Mouse (Mus musculus) brain, embryonic 14.5 days (tissue): ENCODE measurements at regions not wholly inside any gene's neighbourhood (a gene's known extent, or its start where the extent isn't known, plus 50 kb on each side); places are given as distances from the start of the nearest gene placed in this dataset.

ENCODE experiments used
- DNase-seq: peaks from one replicate; pipeline ENCODE4 v3.0.0-alpha.2; 2011; ENCODE audit warnings: low read depth
- CTCF ChIP-seq: fragments of 200-500 bp; IDR thresholded peaks from 2 replicates; pipeline ENCODE4 v1.5.1; 2012; ENCODE audit warnings: inconsistent platforms, mild to moderate bottlenecking, moderate library complexity, borderline replicate concordance; ENCODE audit not compliant: insufficient read depth, insufficient read length; ENCODE audit errors: extremely low read depth
- POLR2A ChIP-seq: fragments of 200-500 bp; IDR thresholded peaks from 2 replicates; pipeline ENCODE4 v1.6.1; 2012; ENCODE audit warnings: mild to moderate bottlenecking, inconsistent platforms, borderline replicate concordance; ENCODE audit not compliant: poor library complexity, insufficient read depth, insufficient read length, severe bottlenecking; ENCODE audit errors: extremely low read depth

DNA sequence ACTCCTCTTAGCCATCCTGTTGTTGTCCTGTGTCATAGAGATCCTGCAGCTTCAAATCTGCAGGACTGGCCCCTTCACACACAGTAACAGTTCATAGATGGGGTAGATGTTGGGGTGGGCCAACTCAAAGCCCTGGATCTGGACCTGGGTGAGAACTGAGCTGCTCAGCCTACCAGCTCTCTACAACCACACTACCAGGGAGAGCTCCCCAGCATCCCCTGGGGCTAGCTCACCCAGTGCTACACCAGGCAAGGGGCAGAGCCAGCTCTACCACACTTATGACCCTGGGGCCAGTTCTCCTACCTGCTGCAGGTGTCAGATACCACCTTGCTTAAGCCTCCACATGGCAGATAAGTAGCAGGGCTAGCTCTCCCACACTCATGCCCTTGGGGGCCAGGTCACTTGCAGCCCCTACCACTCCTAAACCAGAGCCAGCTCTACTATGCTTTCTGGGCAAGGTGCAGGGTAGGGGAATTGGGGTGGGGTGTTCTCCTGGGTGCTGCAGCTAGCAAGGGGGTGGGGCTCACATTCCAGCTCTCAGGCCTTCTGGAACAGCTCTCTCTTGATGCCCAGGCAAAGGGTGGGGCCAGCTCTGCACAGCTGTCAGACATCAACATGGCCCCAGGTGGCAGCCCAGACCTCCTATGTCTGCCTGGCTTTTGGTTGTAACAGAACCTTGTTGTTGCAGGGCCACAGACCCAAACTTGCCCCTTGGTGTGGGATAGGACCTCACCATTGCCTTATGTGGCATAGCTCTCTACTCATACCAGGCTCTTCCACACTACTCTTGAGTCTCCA is 62.4 kb upstream of the Tab2 start:
- TF ChIP-seq POLR2A (no peak), CTCF (no peak)
- no peak for DNase-seq

DNA sequence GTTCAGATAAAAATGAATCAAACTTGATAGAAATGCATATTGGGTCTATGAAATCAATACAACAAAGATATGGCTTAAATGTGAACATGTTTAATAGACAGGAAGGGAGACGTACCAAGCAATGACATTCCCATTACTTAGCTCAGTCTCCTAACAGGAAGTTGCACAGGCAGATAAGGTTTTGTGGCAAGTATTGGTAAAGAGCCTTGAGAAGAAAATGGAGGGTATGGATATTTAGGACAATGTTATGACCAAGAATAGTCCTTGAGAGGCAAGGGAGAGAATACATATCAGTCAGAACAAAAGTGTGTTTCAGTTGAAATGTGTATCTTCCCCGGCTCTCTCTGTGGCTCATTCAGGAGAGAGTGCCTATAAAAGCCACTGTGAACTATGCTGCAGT is 60.7 kb upstream of the Tab2 start:
- no peak for TF ChIP-seq CTCF
- TF ChIP-seq POLR2A = no peak
- DNase-seq = no peak

DNA sequence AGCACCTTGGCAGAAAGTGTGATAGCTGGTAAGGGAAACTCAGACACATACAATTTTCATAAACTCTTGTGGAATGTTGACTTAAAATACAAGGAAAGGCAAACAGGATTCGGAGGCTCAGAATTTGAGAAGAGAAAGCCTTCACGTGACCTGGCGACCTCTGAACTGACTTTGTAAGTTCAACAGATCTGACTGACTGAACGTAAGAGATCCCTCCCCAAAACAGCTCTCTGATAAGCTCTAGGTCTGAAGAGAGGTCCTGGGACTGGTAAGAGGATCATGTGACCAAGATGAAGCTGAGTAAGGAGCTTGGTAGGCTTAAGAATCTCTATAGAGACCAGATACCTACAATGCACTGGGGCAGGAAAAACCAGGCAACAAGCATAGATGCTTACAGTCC is 55.7 kb upstream of the Tab2 start:
- TF ChIP-seq POLR2A = no peak
- TF ChIP-seq CTCF = no peak

DNA sequence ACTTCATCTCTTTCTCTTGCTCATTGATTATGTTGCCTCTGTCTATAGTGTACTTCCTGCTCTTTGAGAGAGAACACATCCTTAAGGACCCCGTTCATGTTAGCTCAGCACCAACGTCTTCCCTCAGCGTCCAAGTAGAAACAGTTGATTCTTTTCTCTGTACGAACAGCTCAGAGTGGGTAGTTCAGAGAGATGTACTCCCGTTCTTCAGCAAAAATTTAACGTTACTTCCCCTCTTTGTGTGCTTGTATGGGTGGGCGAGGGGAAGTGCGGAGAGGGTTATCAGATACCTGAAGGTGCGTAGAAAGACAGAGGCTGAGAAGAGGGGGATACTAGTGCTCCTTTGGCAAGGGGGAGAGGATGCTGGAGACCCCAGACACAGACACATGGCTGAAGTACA is 55.1 kb upstream of the Tab2 start:
- no peak for TF ChIP-seq POLR2A
- no peak for TF ChIP-seq CTCF
- no peak for DNase-seq

More for the DNA sequence above, 55.7 kb upstream of the Tab2 start:
- DNase-seq = no peak

DNA sequence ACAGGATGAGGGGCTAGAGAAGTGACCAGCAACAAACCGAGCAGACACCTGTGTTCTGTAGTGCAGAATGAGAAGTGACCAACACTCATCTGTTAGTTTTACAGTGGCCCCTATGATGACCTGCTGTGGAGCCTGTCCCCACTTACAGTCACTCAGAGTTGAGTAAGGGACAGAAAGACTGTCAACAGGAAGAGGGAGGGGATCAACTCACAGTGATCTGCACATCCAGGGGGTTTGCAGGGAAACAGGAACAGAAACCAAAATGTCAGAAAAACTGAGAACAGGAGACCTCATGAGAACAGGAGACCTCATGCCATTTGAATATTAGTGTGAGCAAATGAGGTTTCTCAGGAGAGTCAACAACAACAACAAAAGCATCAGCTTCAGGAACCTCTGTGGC is 53.8 kb upstream of the Tab2 start:
- TF ChIP-seq POLR2A (no peak), CTCF (no peak)
- no peak for DNase-seq

DNA sequence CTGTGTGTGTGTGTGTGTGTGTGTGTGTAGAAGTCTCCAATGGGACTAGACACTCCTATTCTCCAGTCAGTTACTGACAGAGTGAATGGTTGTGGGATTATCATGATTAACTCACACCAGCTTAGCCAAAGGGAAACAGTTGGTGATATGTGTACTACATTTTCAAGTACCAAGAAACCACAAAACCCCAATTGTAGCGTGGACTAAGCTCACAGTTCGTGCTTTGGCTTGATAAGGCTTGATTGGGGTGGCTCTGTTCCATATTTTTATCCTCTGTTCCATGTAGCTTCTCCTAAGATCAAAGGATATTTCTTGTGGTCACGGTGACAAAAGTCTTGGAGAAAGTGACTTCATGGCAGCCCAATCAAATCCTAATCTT is 51.9 kb upstream of the Tab2 start:
- TF ChIP-seq CTCF (no peak), POLR2A (no peak)
- no peak for DNase-seq

DNA sequence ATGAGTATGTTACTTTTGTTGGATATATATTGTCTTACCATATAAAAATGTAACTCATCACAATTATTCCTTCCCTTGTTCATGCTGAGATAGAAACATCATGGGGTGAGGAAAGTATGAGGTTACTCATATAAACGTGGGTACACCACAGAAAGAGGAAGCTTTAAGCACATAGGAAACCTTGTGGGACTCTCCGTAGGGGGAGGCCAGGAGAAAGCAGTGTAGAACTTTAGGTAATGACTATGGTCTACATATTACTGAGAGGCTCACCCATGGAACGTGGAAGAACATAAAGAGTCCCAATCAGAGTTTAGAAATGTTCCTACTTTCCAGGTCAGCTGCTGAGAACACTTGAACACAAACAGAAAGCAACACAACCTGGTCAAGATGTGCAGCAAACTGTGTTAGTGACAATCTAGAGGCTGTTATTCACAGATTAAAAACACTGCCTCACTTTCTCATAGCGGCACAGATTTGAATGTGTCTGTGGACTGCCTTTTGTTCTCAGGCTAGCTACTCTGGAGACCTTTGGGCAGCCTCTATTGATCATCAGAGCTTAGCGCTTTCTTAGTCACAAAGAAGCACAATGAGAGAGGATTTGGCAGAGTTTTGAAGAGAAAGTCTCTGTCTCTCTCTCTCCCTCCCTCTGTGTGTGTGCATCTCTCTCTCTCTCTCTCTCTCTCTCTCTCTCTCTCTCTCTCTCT is 51.4 kb upstream of the Tab2 start:
- DNase-seq = no peak
- no peak for TF ChIP-seq CTCF
- no peak for TF ChIP-seq POLR2A
